Mouse (Mus musculus) brain, embryonic 14.5 days (tissue): Measurements from ENCODE around the gene Hcfc2. TPM values are rescaled to one million over a fixed set of nuclear protein-coding genes. Genes with fewer than 3 reads are reported as not detected.

Experiments
- DNase-seq: peaks from one replicate; pipeline ENCODE4 v3.0.0-alpha.2; 2011; ENCODE audit warnings: low read depth
- CTCF ChIP-seq: fragments of 200-500 bp; IDR thresholded peaks from 2 replicates; pipeline ENCODE4 v1.5.1; 2012; ENCODE audit warnings: inconsistent platforms, mild to moderate bottlenecking, moderate library complexity, borderline replicate concordance; ENCODE audit not compliant: insufficient read depth, insufficient read length; ENCODE audit errors: extremely low read depth
- POLR2A ChIP-seq: fragments of 200-500 bp; IDR thresholded peaks from 2 replicates; pipeline ENCODE4 v1.6.1; 2012; ENCODE audit warnings: mild to moderate bottlenecking, inconsistent platforms, borderline replicate concordance; ENCODE audit not compliant: poor library complexity, insufficient read depth, insufficient read length, severe bottlenecking; ENCODE audit errors: extremely low read depth
- polyA plus RNA-seq: library from polyadenylated mRNA; depleted of rRNA; stranded (reverse); fragments of >200 nt; gene quantifications from 2 replicates; pipeline ENCODE4 v1.2.3, GENCODE M21; 2012; rRNA removed

The Hcfc2 gene
- polyA plus RNA-seq, 1 experiment, result 28.5 TPM

- TF ChIP-seq CTCF, result no peak
- TF ChIP-seq POLR2A, result no peak
- DNase-seq, result no peak
Measured at GRCm38 (mm10) chr10:82780322-82780721, 84.4 kb downstream of the Hcfc2 start.

- no peak for TF ChIP-seq CTCF
- TF ChIP-seq POLR2A, result no peak
Measured at GRCm38 (mm10) chr10:82780816-82781215, 84.9 kb downstream of the Hcfc2 start.

GRCm38 (mm10) chr10:82782472-82782871, 86.5 kb downstream of the Hcfc2 start:
- DNase-seq, result no peak
- no peak for TF ChIP-seq POLR2A
- TF ChIP-seq CTCF, result no peak

More at GRCm38 (mm10) chr10:82780816-82781215, 84.9 kb downstream of the Hcfc2 start:
- DNase-seq, result no peak

- DNase-seq, result no peak
Measured at GRCm38 (mm10) chr10:82789181-82789580, 93.2 kb downstream of the Hcfc2 start.

GRCm38 (mm10) chr10:82790504-82790903, 94.5 kb downstream of the Hcfc2 start:
- TF ChIP-seq POLR2A (no peak), CTCF (no peak)
- no peak for DNase-seq

More at GRCm38 (mm10) chr10:82789181-82789580, 93.2 kb downstream of the Hcfc2 start:
- TF ChIP-seq CTCF, result no peak

- TF ChIP-seq CTCF, result no peak
- TF ChIP-seq POLR2A, result no peak
- no peak for DNase-seq
Measured at GRCm38 (mm10) chr10:82791713-82792112, 95.8 kb downstream of the Hcfc2 start.

Other genes starting within 250 kb of the Hcfc2 start
- not detected in 2 replicates for gene Gm1553, start 203.5 kb upstream of the Hcfc2 start, polyA plus RNA-seq
- 33.1 and 52.4 TPM in 2 replicates for gene 1190007I07Rik, start 72.9 kb upstream of the Hcfc2 start, polyA plus RNA-seq
- gene Tdg, start 66.3 kb upstream of the Hcfc2 start, polyA plus RNA-seq, result 117 and 137 TPM in 2 replicates
- gene Glt8d2, start 5.5 kb upstream of the Hcfc2 start, polyA plus RNA-seq, result 1.8 TPM in 2 replicates
- gene Nfyb, start 68.0 kb downstream of the Hcfc2 start, polyA plus RNA-seq, result 55.7 and 64.5 TPM in 2 replicates
- gene Txnrd1, start 137.8 kb downstream of the Hcfc2 start, polyA plus RNA-seq, result 105 and 115 TPM in 2 replicates
- 0.57 and 1.2 TPM in 2 replicates for gene Eid3, start 170.5 kb downstream of the Hcfc2 start, polyA plus RNA-seq